Mouse (Mus musculus): Measurements from ENCODE around the gene Itgbl1.

GRCm38 (mm10) chr14:123760079-123760478 is 100.3 kb downstream of the Itgbl1 start:
- no peak for TF ChIP-seq CTCF (IDR thresholded peaks at IDR 0.05; ENCODE audit: control insufficient read depth, insufficient read depth, low read length)
- TF ChIP-seq POLR2A (IDR thresholded peaks at IDR 0.05; ENCODE audit: borderline replicate concordance, control insufficient read depth, low read depth, low read length): no peak

Data from bone marrow, adult 2 months (tissue).